Mouse (Mus musculus): ENCODE results near the gene Pde3a.
"Not testable (repeated sequence)": the region's sequence is repeated elsewhere in the genome, so short reads cannot be mapped to it uniquely, and the experiment has no call there.

The Pde3a gene

DNA sequence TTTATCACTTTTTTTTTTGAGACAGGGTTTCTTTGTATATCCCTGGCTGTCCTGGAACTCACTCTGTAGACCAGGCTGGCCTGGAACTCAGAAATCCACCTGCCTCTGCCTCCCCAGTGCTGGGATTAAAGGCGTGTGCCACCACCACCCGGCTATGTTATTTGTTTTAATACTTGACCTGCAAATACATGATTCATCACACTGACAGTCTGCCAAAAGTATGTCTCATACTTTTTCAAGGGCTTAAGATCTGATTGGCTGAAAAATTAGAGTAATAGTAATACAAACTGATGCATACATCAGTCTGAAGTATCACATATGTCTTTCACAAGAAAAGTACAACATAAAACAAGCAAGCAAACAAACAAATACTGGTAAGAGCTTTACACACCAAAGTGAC lies 78.1 kb downstream of the Pde3a start:
- not testable (repeated sequence) for DNase-seq (ENCODE audit: low read depth, low spot score)

DNA sequence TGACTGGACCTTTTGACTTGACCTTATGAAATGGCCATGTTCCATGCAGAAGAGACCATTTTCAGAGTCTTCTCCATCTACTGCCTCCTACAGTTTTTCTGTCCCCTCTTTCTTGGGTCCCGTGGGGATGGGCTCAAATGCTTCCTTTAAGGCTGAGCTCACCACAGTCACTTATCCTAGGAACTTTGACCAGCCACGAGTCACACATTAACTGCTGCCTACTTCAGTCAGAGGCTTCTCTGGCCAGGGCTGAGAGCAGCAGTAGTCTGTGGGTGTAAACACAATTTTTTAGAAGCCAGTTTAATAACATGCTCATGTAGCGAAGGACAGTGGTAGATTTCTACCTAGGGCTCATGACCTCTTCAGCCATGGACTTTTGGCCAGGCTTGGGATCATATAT lies 79.0 kb downstream of the Pde3a start:
- DNase-seq (ENCODE audit: low read depth, low spot score), result no peak

DNA sequence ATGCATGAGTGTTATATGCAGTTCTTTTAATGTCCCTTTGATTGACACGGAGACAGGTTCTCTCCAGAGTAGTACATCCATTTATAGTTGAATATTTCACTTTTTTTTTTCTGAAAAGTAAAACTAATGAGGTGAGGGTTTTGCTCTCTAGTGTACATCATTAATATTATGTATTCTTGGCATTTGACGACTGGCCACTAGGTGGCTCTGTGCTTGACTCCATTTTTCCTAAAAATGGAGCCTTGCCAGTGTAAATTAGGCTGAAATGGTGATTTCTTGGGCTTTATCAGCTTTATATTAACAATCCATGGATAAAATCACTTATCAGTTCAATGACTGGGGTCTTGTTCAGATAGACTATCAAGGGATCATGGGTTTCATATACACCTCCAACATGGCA lies 82.4 kb downstream of the Pde3a start:
- DNase-seq (ENCODE audit: low read depth, low spot score), result no peak

DNA sequence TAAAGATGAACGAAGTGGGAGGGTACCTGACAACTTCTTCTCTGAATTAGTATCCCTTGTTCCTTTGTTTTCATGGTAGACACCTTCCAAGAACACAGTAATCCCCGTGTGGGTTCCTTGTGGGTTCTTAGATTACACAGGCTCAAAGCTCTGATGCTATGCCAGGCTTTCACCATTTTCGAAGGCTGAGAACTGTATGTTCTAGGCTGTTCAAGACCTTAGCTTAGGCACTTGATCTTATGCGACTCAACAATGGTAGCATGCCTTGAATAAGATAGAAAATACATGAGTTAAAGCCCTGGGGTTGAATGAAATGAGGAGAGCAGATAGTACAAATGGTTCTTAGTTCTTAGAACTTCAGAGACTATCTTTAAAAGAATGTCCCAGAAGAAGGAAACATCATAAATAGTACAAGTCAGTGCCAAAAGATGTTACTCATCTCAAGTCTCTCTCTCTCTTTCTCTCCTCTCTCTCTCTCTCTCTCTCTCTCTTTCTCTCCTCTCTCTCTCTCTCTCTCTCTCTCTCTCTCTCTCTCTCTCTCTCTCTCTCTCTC lies 83.6 kb downstream of the Pde3a start:
- DNase-seq (ENCODE audit: low read depth, low spot score), result no peak

DNA sequence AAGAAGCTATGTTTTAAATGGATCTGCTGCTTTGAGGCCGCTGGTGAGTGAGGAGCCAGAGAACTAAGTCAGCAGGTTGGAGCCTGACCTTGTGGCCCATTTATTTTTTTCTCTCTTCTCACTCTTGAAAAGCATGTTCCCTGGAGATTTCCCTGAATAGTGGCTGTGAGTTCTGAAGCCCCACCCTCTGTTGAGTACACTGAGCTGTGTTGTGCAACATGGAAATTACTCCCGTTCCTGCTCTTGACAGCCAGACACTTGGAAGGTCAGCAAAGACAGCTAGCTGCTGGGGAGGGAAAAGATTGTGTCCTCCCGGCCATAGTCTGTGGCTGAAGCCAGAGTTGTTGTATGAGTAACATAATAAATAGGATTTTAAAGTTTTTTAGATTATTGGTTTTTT lies 84.2 kb downstream of the Pde3a start:
- no peak for DNase-seq (ENCODE audit: low read depth, low spot score)

DNA sequence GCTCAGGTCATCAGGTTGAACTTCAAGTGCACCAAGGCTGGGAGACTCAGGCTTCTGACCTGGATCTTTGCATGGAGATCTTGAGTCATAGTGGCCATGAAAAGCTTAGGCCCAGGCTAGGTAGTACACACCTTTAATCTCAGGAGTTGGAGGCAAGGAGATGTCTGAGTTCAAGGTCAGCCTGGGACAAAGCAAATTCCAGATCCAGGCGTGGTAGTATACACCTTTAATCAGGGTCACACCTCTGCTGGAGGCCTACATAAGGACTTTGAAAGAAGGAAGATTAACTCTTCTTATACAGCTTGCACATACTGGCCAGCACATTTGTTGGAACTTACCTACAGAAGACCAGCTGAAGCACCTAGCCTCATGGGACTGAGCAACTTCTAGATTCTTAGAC lies 86.8 kb downstream of the Pde3a start:
- DNase-seq (ENCODE audit: low read depth, low spot score), result no peak

DNA sequence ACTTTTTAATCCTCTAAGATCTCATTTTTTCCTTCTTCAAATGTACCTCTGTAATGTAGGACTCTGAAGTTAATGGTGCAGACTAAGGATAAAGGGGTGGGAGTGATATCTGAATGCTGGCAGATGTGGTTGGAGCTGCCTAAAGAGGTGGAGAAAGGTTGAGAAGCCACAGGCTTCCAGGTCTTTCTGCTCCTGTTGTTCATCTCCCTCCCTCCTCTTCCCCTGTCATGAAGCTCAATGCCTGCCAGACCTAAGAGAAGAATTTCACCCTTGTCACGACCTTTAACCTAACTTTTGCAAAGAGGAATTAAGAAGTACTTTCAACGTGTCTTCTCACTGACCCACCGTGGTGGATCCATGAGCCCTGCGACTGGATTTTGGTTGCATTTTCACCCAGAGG lies 87.4 kb downstream of the Pde3a start:
- DNase-seq (ENCODE audit: low read depth, low spot score), result no peak

DNA sequence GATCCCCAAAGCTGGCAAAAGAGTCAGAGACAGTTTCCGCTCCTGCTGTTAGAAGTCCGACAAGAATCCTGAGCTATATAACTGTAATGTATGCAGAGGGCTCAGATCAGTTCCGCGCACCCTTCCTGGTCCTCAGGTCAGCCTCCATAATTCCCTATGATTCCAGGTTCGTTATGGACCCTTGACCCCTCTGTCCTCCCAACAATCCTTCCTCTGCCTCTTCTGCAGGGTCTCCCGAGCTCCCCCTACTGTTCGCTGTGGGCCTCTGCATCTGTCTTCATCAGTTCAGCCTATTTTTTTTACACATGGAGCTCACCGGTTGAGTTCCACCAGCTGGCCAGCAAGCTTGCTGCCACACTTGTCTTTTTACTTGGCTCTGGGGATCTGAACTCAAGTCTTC lies 88.6 kb downstream of the Pde3a start:
- no peak for DNase-seq (ENCODE audit: low read depth, low spot score)

DNA sequence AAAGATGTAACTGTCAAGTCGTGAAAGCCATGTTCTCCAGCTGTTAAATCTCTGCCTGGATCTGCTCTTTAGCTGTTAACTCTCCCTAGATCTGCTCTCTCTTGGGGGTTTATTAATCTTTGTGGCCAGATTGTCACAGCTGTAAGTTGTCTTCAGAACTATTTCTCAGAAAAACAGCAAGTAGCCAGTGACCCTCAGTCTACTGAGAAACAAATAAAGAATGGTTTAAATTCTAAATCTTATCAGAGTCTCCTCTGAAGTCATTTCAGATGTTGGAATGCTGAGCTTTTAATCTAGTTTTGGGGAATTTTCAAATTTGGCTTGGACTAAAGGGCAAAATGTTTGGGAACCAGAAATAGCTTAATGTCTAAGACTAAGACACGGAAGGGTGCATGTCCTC lies 92.3 kb downstream of the Pde3a start:
- no peak for DNase-seq (ENCODE audit: low read depth, low spot score)

DNA sequence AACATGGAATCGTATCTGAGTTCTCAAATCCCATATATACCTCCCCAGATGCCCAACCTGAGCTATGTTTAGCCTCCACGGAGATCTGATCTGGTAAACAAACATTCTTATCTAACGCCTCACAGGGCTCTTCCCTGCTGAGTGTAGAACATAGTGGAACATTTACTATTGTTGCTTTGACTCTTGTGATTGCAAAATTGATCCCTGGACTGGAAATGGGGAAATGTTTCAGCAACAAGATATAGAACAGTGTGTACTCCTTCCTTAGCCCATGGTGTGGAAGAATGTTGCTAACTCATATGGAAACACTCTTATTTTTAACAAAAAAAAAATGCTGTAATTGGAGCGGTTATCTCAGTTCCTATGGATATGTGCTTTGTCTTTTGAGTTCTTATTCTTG lies 98.8 kb downstream of the Pde3a start:
- no peak for DNase-seq (ENCODE audit: low read depth, low spot score)

DNA sequence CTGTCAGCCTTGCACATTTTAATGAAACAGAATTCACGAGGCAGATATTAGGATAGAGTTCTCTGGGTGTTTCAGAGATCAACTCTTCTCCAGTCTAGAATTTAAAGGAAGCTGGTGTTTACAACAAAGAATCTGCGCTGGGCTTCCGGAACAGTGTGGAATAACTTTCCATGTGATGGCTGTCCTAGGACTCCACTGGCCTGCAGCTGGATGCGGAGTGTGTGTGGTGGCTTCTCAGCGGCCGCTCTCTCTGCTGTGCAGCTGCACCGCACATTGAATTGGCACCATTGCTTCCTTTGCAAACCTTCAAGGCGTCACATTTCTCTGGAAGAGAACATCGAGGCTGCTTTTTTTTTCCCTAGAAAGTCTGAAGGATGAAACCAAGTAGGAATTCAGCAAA lies 99.5 kb downstream of the Pde3a start:
- DNase-seq (ENCODE audit: low read depth, low spot score), result no peak

DNA sequence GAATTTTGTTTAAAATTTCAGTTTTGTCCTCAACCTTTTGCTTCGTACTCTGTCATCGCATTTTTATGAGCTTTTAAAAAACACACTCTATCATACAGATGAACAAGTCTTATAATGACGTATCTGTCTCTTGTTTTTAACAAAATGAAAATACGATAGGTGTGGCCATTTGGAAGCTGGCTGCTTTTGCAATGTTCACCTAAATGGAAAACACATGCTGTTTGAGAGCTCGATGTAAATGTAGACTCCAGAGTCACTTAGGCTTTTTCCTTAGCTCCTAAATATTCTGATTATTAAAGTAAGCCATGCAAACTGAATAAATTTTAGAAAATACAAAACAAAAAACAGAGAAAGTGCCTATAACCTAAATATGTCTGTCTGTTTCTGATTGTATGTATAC lies 101.2 kb downstream of the Pde3a start:
- DNase-seq (ENCODE audit: low read depth, low spot score), result no peak

DNA sequence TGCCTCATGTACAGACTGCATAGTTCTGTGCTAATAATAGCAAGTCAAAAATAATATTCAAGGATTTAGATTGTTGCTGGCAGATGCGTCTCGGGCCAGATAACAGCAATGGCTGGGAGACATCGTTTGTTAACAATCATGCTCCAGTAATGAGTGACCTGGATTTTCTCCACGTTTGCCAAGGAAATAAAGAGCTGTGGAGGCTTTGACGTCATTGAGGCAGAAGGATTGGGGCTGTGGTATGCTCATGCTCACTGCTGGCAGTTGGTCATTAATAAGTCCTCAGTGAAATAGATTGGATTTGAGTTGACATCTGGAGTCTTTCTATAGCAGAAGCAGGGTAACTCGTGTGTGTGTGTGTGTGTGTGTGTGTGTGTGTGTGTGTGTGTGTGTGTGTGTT lies 103.2 kb downstream of the Pde3a start:
- DNase-seq (ENCODE audit: low read depth, low spot score), result no peak

DNA sequence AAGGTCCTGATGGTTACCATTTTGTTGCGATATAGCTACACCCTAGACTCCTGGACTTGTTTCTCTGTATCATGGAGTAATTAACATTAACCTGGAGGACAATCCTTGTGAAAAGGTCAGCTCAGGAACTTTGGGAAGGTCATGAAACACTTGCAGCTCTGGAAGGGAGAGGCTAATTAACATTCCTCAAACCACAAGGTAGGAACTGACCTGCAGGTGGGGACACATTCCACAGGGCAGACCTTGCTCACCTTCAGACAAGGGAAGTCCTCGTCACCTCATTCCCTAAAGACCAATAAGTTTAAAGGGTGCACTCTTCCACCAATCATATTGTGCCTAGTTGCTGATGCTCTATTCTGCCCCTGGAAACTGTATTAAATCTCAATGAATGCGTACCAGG lies 114.6 kb downstream of the Pde3a start:
- no peak for DNase-seq (ENCODE audit: low read depth, low spot score)

DNA sequence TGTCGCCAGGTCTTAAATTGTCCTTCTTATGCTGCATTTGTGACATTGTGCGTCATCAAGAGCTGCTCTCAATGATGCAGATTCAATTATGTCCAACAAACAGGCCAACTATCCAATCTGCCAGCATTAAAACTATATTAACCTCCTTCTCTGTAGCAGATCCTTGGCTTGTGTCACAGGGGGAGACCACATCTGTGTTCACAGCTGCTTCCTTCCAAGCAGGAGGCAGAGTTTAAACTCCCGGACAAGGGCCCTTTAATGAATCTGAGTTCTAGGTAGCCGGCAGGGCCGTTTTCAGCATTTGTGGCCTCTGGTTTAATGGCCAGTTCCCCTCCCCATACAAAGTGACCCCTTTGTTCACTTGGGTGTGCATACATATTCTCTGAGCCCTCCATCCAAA lies 118.0 kb downstream of the Pde3a start:
- DNase-seq (ENCODE audit: low read depth, low spot score), result no peak

DNA sequence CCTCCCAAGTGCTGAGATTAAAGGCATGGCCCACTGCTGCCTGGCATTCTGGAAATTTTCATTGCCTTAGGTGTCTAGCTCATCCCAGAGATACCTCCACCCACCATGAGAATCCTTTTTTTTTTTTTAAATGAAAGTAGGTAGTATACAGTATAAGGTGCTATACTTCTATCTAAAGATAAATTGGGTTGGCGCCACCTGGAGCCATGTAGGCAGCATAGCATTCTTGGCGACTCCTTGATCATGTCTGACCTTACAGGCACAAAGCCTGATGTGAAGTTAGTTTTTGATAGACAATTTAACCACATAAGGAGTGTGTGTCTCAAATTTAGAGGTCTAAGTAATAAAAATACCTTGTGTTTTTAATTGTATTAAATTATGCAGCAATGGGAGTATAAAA lies 123.6 kb downstream of the Pde3a start:
- no peak for DNase-seq (ENCODE audit: low read depth, low spot score)

DNA sequence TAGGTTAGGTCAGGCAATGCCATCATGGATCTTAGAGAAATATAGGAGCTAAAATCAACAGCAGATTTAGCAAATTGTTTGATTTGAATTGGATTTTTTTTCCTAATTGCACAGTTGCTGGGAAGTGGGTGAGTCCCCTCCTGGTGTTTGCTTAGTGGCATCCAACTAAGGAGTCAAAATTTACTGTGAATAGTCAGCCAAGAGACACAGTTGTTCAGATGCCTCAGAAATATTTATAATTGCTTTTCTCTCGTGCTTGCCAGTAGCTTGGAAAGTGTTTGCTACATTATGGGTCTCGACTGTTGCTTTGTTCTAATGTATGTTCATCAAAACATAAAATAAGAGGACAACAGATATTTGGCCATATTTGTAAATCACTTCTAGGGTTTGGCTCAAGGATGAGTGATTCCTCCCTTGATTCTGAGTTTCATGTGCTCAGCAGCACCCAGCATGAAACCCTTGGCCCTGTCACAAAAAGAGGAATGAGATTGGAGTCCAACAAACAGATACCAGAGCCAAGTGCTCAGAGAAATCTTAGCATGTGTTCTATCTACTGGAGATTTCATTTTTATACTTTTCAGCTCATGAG lies 125.5 kb downstream of the Pde3a start:
- no peak for DNase-seq (ENCODE audit: low read depth, low spot score)

DNA sequence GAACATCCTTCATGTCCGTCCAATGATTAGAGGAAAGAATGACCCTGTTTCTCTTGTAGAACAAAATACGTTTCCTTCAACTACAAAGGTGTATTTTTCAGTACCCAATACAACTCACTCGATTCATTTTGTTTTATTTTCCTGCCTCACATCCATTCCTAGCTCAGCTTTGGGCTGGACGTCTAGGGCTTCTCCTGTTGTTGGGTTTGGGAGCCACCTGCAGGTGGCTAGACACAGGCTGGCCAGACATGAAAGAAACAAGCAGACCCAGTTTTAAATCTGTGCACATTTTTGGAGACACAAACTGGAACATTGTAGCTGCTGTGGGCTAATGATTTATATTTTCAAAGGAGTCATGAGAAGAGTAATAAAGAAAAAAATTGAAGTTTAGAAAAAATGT lies 126.1 kb downstream of the Pde3a start:
- DNase-seq (ENCODE audit: low read depth, low spot score), result no peak

DNA sequence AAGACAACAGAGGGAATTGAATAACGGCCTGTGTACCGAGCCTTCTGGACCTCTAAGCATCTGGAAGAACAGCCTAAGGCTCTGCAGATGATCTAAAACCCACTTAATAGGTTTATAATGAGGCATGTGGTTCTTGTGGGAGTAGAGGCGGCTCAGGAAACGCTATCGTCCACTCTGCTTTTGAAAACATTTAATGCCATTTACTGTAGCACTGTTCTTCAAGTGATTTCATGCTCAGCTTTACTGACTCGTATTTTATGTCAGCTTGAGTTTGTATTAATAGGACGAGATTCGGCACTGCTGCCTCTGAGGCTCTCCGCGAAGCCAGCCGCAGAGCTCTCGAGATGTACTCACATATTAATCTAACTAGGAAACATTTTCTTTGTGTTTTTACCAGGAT lies 131.9 kb downstream of the Pde3a start:
- no peak for DNase-seq (ENCODE audit: low read depth, low spot score)

DNA sequence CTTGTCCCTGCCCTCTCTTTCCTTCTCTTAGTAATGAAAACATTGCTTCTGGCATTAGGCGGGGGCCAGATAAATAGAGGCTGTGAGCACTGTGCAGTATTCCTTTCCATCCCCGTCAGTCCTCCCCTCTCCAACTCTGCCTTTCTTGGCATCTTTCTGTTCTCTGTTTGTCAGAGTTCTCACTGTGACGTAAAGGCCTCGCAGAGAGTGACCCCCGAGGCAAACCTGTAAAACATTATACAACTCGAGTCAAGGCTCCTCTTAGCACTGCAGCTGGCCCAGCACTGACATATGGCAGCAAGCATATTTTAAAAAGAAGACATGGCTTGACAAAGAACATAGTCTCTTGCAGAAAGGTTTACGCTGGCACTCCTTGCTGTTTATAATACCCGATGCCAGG lies 132.4 kb downstream of the Pde3a start:
- no peak for DNase-seq (ENCODE audit: low read depth, low spot score)

DNA sequence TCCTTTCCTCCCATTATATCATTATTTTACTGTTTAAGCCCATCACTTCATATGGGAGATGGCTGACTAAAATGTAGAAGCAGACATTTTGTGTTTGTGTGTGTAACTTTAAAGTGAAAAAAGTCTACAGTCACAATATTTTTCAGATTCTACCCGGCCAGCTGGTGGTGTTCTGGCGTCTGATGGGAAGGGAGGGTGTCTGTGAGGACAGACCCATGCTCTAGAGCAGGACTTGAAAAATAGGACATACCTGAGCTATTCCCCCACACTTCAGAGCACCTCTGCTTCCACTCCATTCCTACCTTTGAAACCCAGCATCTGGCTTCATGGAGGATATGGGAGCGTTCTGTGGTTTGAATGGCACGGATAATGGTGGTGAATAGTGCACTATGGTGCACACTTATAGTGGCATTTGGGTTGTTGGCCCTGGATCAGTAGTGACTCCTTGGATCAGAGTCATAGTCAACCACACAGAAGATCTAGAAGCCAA lies 132.9 kb downstream of the Pde3a start:
- DNase-seq (ENCODE audit: low read depth, low spot score), result no peak

DNA sequence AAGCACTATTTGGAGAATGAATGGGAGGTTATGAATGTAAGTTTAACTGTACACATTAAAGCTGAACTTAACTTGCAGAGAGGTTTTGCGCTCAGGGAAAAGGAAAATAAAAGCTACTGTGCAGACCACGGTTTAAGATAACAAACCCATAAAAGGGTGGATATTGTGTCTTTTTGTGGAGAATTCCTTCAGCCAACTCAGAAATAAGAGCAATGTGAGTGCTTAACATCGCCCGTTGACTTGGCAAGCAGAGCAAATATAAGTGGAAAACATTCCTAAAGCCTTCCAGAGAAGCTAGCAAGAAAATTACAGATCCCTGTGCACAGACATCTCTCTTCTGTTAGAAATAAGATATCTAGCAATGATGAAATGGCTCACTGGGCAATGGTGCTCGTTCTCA lies 139.0 kb downstream of the Pde3a start:
- DNase-seq (ENCODE audit: low read depth, low spot score), result no peak

DNA sequence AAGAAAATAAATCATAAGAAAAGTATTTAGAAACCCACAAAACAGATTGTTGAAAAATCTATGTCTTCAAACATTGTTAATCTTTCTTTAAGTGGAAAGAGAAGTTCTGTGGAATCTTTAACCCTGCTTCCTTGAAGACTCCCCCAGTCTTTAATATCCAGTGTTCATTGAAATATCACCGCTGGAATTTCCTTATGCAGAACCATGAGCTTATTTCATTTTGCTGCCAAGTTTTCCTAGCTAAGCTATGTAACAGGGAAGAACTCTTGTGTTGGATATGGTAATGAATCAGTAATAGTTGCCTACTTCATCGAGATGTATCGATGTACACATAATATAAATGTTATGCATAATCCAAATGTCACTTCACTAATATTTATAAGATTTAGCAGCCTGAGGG lies 146.9 kb downstream of the Pde3a start:
- no peak for DNase-seq (ENCODE audit: low read depth, low spot score)

DNA sequence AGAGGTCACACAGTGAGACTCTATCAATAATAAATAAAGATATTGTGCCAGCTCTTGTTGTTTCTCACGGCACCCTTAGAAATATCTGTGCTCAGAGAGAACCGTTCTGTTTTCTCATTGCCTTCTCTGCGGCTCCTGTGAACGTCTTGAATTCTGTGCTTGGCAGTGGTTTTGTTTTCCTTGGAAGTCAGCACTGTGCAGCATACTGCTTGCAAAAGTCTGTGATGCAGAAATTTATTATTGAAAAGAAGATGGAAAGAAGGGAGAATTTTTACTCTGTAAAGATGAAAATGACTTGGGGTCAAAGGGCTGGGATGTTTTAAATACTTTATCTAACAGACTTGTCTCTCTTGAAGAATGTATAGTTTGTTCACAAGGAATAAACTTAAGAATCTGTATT lies 150.3 kb downstream of the Pde3a start:
- DNase-seq (ENCODE audit: low read depth, low spot score), result no peak

Measured in c-Kit-negative CD71-positive TER-119-positive erythroid progenitor cells, embryonic 14.5 days (primary cell).